Mouse (Mus musculus) brain, adult 10 weeks (tissue): ENCODE data around the gene Pinlyp. TPM values are rescaled to one million over a fixed set of nuclear protein-coding genes. Genes with fewer than 3 reads are reported as not detected.

ENCODE experiments used
- polyA plus RNA-seq: library from polyadenylated mRNA; stranded (reverse); fragments of 350-450 nt; fragmentation: Illumina TruSeq; extraction: RNeasy Lipid Tissue Mini Kit (QIAGEN cat#74804); gene quantifications from one replicate; pipeline ENCODE4 v1.2.3, GENCODE M21; 2015; ENCODE audit warnings: low read depth, low replicate concordance

Gene Pinlyp
- polyA plus RNA-seq: not detected

DNA sequence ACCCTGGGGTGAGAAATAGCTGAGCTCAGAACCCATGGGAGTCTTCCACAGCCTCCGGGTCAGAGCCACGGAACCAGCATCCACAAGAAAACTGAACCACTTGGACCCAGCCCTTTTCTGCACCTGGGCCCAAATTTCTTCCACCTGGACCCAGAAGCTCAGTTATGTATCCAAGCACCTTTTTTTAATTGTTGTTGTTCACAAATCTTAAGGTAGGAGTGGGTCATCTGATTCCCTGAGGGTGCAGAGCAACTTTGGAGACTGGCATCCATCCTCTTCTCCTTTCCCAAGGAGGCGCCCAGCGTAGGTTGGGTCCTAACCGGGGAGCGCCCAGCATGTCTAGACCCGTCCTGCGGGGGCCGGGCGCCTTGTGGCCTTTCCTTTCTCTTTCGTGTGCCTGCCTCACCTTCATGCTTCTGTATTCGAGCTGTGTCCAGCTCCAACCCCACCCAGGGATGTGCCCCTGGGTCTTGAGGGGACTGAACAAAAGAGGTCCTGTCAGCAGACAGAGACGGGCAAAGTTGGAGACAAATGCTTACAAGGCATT is at the start of gene Pinlyp, which contains the start of gene Xrcc1:
Gene Pinlyp (minus strand): TSS at position 51 of the 547 bp plus-strand sequence.
Gene Xrcc1 (plus strand): TSS at position 222 of the 547 bp plus-strand sequence.

DNA sequence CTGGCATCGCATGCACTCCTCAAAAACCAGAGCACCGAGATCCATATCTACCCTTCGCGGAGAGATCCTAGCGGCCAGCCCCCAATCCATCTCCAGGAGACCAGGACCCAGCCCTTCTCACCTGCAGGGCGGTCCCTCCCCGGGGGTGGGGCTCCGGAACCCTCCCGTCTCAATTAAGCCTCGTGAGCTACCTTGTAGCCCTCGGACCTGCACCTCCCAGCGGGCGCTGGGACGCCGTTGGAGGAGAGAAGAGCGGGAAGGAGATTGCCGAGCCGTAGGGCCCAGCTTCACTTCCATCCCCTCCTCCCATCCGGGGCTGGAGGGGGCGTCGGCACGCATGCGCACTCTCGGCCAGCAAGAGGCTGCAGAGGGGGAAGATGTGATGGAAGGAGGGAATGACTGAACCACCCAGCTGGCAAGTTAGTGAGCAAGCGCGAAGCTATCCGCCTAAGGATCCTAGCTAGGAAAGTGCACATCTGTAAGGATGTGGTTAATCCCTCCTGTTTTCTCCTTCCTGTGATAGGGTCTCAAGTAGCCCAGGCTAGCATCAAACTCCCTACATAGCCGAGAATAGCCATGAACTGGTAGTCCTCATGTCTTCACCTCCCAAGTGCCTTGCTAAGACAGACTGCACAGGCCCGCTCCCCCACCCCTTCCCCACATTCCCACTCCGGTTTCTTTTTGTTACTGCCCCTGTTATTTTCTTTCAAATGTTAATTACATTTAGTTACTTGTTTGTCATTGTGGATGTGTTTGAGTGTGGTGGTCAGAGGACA is 41.6 kb upstream of the Pinlyp start, which contains the start of the genes Ethe1 and Zfp575:
Gene Ethe1 (plus strand): TSS at position 214 of the 776 bp plus-strand sequence.
Gene Zfp575 (minus strand): TSS at position 312 of the 776 bp plus-strand sequence.

DNA sequence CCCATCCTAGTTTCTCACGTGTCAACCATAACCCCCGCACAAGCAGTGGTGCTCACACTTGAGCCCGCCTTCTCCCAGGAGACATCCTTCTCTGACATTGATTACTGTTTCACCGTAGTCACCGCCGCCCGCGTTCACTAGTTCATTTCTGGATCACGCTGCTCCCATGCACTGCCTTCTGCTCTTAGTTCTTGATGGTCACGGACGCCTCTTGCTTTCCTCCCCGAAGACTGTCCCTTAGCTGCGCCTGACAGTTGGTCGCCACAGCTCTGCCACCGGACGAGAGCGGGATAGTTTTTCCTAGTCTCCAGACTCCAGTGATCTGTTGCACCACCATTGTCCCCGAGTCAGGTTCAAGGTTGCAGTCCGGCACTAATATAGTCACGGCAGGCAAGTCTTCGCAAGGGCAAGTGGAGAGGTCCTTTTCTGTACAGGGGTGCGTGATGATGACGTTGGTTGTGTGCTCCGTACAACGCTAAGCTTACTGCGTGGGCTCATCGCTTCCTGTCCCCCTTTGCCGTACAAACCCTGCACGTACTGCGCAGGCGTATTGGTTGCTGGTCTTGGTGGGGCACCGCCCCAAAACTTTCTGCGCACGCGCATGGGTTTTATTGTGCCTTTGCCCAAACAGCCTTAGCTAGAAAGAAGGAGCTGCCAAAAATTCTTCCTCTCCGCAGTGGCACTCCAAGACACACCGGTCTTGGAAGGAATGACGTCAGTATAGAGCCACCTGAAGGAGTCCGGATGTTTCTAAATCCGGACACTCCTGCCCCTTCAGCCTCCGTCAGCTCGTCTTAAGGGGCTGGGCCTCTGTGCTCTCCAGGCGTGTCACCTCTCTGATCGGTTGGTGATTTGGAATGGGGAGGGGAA is 15.6 kb downstream of the Pinlyp start, which contains the start of gene Irgq:
Gene Irgq (plus strand): TSS at position 628 of the 870 bp plus-strand sequence.

DNA sequence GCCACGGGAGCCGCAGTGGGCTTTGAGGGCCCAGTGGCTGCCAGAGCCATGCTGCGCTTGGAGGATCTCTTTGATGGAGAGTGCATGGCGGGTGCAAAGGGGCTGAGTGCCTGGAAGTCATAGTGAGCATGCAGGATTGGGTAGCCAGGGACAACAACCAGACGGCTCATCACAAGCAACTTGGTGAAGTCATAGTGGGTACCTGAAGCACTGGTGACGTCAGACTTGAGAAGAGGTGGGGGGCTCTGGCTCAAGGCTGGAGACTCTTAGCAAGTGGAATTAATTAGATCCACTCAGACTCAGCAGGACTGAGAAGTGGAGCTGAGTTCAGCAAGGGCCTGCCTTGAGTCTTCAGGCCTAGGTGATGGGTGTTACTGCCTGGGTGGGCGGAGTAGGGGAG is 33.6 kb downstream of the Pinlyp start, which contains the start of gene AC161166.1:
Gene AC161166.1 (minus strand): TSS at position 101 of the 400 bp plus-strand sequence.

DNA sequence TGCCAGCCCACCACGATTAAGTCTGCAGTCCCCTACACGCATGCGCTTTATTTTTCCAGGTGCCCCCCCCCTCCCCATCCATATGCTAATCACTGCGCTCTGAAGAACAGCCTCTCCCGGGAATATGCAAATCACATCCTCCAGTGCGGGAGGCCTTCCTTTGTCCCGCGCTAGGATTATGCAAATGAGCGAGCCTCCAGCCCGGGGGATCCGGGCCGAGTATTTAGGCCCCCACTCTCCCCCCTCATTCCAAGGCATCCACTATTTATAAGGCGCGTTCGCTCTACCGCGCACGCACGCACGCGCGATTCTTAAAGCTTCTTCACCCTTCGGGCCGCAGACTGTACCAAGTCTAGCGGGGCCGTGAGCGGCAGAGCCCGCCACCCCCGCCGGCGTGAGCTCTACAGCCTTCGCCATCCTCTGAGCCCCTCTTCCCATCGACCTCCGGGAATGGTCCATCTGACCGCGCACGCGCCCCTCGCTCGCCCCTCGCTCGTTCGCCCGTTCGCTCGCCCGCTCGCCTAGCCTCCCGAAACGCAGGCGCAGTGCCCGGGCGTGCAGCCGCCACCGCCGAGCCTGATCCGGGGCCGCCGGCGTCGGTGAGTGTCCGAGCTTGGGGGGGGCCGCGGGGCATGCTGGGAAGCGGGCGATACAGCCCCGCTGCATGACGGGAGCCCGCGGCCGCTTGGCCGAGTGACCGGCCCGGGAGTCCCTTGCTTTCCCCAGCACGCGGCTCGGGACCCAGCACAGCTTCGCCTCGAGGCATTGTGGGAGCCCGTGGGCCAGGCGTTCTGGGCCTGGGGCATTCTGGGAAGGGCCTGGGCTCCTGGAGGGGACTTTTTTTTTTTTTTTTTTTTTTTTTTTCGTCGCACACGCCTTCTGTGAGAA is 38.8 kb downstream of the Pinlyp start, which contains the start of gene Zfp428:
Gene Zfp428 (plus strand): TSS at position 169 of the 888 bp plus-strand sequence.

Other genes starting within 250 kb of the Pinlyp start
- 22.7 TPM for gene Zfp61, start 244.9 kb downstream of the Pinlyp start, polyA plus RNA-seq
- 17.8 TPM for gene Zfp94, start 229.5 kb downstream of the Pinlyp start, polyA plus RNA-seq
- gene Tescl, start 212.2 kb downstream of the Pinlyp start, polyA plus RNA-seq: not detected
- not detected for gene Lypd5, start 196.9 kb downstream of the Pinlyp start, polyA plus RNA-seq
- not detected for gene Kcnn4, start 175.9 kb downstream of the Pinlyp start, polyA plus RNA-seq
- 32.4 TPM for gene Smg9, start 146.5 kb downstream of the Pinlyp start, polyA plus RNA-seq
- not detected for gene Irgc1, start 93.8 kb downstream of the Pinlyp start, polyA plus RNA-seq
- gene Plaur, start 83.6 kb downstream of the Pinlyp start, polyA plus RNA-seq: 0.91 TPM
- 236 TPM for gene Cadm4, start 64.1 kb downstream of the Pinlyp start, polyA plus RNA-seq
- gene Zfp428, start 39.1 kb downstream of the Pinlyp start, polyA plus RNA-seq: 43.4 TPM
- gene AC161166.1, start 33.7 kb downstream of the Pinlyp start, polyA plus RNA-seq: not detected
- 40.0 TPM for gene Irgq, start 15.4 kb downstream of the Pinlyp start, polyA plus RNA-seq
- gene Xrcc1, start 171 bp upstream of the Pinlyp start, polyA plus RNA-seq: 29.4 TPM
- 18.0 TPM for gene Ethe1, start 41.4 kb upstream of the Pinlyp start, polyA plus RNA-seq
- gene Zfp575, start 41.5 kb upstream of the Pinlyp start, polyA plus RNA-seq: 4.9 TPM
- gene Phldb3, start 64.6 kb upstream of the Pinlyp start, polyA plus RNA-seq: not detected
- not detected for gene Lypd3, start 90.4 kb upstream of the Pinlyp start, polyA plus RNA-seq
- not detected for gene Tex101, start 130.6 kb upstream of the Pinlyp start, polyA plus RNA-seq
- not detected for gene BC049730, start 163.1 kb upstream of the Pinlyp start, polyA plus RNA-seq
- gene Gm4763, start 180.8 kb upstream of the Pinlyp start, polyA plus RNA-seq: not detected
- not detected for gene Cd177, start 214.2 kb upstream of the Pinlyp start, polyA plus RNA-seq
- gene Ceacam10, start 231.1 kb upstream of the Pinlyp start, polyA plus RNA-seq: not detected